Mouse (Mus musculus): ENCODE results near the gene Trappc2l. TPM values are rescaled to one million over a fixed set of nuclear protein-coding genes. Genes with fewer than 3 reads are reported as not detected.

Trappc2l gene
- polyA plus RNA-seq, 1 experiment from 2014 or later = 109 TPM

DNA sequence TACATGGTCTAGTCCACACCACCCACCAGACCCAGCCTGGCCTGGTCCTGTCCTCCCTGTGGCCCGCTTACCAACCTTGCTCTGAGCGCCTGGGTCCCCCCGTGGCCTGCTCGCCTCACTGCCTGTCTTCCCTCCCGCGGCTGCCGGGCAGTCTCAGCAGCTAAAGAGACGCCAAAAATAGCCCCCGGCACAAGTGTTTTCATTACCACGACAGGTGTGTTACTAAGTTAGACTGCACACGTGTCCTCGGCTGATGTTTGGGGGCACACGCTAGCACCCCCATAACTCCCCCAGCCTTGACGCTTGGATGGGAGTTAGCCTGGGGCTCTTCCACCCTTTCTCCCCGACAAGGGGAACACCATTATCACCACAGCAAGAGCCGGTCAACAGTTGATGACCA lies 34.9 kb downstream of the Trappc2l start:
- no peak overlapping the region for H3K4me3 ChIP-seq
- H3K36me3 ChIP-seq = peaks cover 19% of the 10 kb centered on the region
- WGBS = 87% methylated on average over 16 of the region's 16 CpGs
- ATAC-seq (ENCODE audit: low FRiP score, low read depth) = no peak
- no peaks in the 10 kb centered on the region for H3K9me3 ChIP-seq
- no peak overlapping the region for H3K9ac ChIP-seq
- H3K4me1 ChIP-seq (replicated peaks) = peaks cover 8% of the 10 kb centered on the region
- H3K27ac ChIP-seq (replicated peaks) = no peak overlapping the region
- no peaks in the 10 kb centered on the region for H3K27me3 ChIP-seq
- H3K4me2 ChIP-seq = no peak overlapping the region

GRCm38 (mm10) chr8:122648192-122648970 lies 36.9 kb downstream of the Trappc2l start:
- ATAC-seq (ENCODE audit: low FRiP score, low read depth) = no peak
- peaks cover 16% of the 10 kb centered on the region for H3K4me1 ChIP-seq (replicated peaks)
- no peak overlapping the region for H3K4me3 ChIP-seq
- H3K36me3 ChIP-seq = peaks cover 16% of the 10 kb centered on the region
- H3K9me3 ChIP-seq = no peaks in the 10 kb centered on the region
- H3K4me2 ChIP-seq = no peak overlapping the region
- no peak overlapping the region for H3K27ac ChIP-seq (replicated peaks)
- no peaks in the 10 kb centered on the region for H3K27me3 ChIP-seq
- H3K9ac ChIP-seq = no peak overlapping the region
- WGBS = 83% methylated on average over 15 of the region's 15 CpGs

DNA sequence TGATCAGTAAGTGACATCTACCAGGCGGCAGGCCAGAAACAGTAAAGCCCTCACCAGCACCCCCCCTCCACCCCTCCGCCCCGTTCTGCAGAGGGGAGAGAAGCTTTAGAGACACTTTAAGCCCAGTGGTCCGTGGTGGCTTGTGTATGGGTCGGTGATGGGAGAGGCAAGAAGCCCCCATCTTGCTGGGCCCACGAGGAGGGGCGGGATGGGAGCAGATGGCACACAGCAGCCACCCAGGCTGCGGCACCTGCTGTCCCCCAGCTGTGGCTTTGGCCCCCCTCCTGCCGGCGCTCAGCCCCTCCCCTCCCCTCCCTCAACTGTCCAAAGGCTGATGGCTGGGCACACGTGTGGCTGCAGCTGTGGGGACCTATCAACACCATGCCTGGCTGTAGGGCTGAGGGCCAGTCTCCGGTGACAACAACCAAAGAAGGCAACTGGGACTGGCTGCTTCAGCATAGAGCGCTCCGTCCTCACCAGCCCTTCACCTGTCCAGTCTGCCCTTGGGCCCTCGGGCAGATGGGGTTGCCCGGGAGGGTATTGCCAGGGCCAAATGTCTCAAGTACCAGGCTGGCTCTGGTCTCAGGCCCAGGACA lies 40.0 kb downstream of the Trappc2l start:
- Histone ChIP-seq H3K4me3 (no peak overlapping the region), H3K27me3 (no peaks in the 10 kb centered on the region), H3K36me3 (peaks cover 16% of the 10 kb centered on the region), H3K4me2 (no peak overlapping the region), H3K9ac (no peak overlapping the region; the same call in 1 of the 2 replicates), H3K9me3 (no peaks in the 10 kb centered on the region), H3K27ac (replicated peaks) (no peak overlapping the region), H3K4me1 (replicated peaks) (peaks cover 35% of the 10 kb centered on the region)
- WGBS = 54% methylated on average over 16 of the region's 16 CpGs
- ATAC-seq (ENCODE audit: low FRiP score, low read depth) = peak; percentile 51; the same call in 1 of the 2 replicates

- H3K9ac ChIP-seq = no peak overlapping the region
- no peaks in the 10 kb centered on the region for H3K27me3 ChIP-seq
- WGBS = 74% methylated on average over 6 of the region's 6 CpGs
- H3K4me2 ChIP-seq = no peak overlapping the region
- H3K4me3 ChIP-seq = no peak overlapping the region
- ATAC-seq (ENCODE audit: low FRiP score, low read depth) = no peak
- no peaks in the 10 kb centered on the region for H3K9me3 ChIP-seq
- H3K4me1 ChIP-seq (replicated peaks) = peaks cover 35% of the 10 kb centered on the region
- no peak overlapping the region for H3K27ac ChIP-seq (replicated peaks)
- peaks cover 10% of the 10 kb centered on the region for H3K36me3 ChIP-seq
Observed at GRCm38 (mm10) chr8:122652643-122653042, 41.2 kb downstream of the Trappc2l start.

- no peak for ATAC-seq (ENCODE audit: low FRiP score, low read depth)
- H3K9ac ChIP-seq = no peak overlapping the region
- H3K9me3 ChIP-seq = no peaks in the 10 kb centered on the region
- H3K4me1 ChIP-seq (replicated peaks) = peaks cover 39% of the 10 kb centered on the region
- H3K27ac ChIP-seq (replicated peaks) = no peak overlapping the region
- 40% methylated on average over 7 of the region's 7 CpGs for WGBS
- H3K27me3 ChIP-seq = no peaks in the 10 kb centered on the region
- no peaks in the 10 kb centered on the region for H3K36me3 ChIP-seq
- no peak overlapping the region for H3K4me2 ChIP-seq
- H3K4me3 ChIP-seq = no peak overlapping the region
Observed at GRCm38 (mm10) chr8:122654768-122655167, 43.3 kb downstream of the Trappc2l start.

DNA sequence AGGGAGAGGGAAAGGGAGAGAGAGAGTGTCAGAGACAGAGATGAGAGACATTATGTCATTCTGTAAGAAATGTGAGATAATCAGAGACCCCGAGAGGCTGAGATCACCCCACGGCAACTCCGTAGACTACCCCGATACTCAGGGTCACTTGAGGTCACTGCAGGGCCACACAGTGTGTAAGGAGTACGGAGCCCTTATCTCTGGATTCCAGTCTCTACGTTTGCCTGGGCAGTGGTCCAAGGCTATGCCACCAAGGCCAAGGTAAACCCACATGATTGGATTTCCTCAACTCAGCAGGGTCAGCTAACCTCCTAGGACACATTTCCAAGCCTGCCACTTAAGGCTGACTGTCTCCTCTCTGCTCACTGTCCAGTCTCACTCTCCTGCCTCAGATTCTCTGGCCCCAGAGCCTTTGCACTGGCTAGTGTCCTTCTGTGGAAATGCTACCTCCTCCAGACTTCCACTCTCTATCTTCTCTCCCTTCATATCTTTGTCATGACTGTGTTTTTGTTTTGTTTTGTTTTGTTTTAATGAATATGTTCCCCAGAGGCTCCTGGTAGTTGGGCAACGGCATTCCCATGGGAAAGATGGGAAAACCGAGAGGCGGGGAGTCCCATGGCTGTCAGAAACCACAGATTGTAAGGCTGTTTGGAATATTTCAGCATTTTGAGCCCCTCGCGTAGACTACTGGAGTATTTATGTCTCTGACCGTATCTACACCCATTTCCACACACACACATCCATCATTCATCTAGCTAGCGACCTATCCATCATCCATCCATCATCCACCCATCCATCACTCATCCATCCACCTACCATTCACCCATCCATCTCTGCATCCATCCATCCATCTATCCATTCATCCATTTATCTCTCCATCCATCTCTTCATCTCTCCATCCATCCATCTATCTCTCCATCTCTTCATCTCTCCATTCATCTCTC lies 44.9 kb downstream of the Trappc2l start:
- Histone ChIP-seq H3K4me2 (no peak overlapping the region), H3K27me3 (no peaks in the 10 kb centered on the region), H3K9ac (no peak overlapping the region), H3K27ac (replicated peaks) (no peak overlapping the region), H3K36me3 (no peaks in the 10 kb centered on the region), H3K9me3 (no peaks in the 10 kb centered on the region), H3K4me1 (replicated peaks) (peaks cover 39% of the 10 kb centered on the region), H3K4me3 (no peak overlapping the region)
- 82% methylated on average over 13 of the region's 13 CpGs for WGBS
- no peak for ATAC-seq (ENCODE audit: low FRiP score, low read depth)

DNA sequence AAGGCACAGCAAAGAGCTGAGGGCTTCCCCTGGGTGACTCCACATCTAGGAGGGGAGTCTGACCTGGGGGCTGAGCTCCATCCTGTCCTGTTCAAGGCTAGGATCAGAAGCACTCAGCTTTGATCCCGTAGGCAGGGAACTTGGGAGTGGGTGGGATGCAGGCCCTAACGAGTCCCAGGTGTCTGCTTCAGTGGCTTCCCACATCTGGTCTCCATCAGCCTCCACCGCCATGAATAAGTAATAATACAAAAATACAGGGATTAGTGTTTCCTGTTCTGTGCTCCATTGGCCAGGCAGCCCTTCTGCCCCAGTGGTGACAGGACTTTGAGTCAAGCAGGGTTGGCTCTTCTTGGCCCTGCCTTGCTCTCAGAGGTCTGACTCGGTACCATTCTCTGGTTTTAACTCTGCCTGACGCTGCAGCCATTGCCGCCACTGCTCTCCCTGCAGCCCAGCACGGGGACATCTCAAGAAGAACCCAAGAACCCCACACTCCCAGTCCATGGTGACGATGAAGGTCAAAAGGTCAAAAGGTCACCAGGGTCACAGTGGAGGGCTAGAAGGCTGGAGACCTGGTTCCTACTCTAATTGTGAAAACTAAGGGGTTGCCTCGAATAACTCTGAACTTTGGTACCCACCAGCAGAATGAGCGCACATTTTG lies 46.8 kb downstream of the Trappc2l start:
- H3K36me3 ChIP-seq = no peaks in the 10 kb centered on the region
- H3K27ac ChIP-seq (replicated peaks) = no peak overlapping the region
- no peak overlapping the region for H3K4me2 ChIP-seq
- 66% methylated on average over 10 of the region's 10 CpGs for WGBS
- H3K27me3 ChIP-seq = no peaks in the 10 kb centered on the region
- no peak overlapping the region for H3K4me3 ChIP-seq
- H3K9me3 ChIP-seq = no peaks in the 10 kb centered on the region
- no peak overlapping the region for H3K9ac ChIP-seq
- ATAC-seq (ENCODE audit: low FRiP score, low read depth) = no peak
- H3K4me1 ChIP-seq (replicated peaks) = peaks cover 43% of the 10 kb centered on the region

- no peaks in the 10 kb centered on the region for H3K36me3 ChIP-seq
- H3K27ac ChIP-seq (replicated peaks) = no peak overlapping the region
- H3K4me1 ChIP-seq (replicated peaks) = peaks cover 45% of the 10 kb centered on the region
- no peaks in the 10 kb centered on the region for H3K27me3 ChIP-seq
- no peak overlapping the region for H3K4me2 ChIP-seq
- no peak overlapping the region for H3K4me3 ChIP-seq
- 81% methylated on average over 9 of the region's 9 CpGs for WGBS
- H3K9ac ChIP-seq = no peak overlapping the region
- ATAC-seq (ENCODE audit: low FRiP score, low read depth) = no peak
- no peaks in the 10 kb centered on the region for H3K9me3 ChIP-seq
Observed at GRCm38 (mm10) chr8:122658807-122659160, 47.3 kb downstream of the Trappc2l start.

GRCm38 (mm10) chr8:122660022-122660421 lies 48.6 kb downstream of the Trappc2l start:
- no peak overlapping the region for H3K9ac ChIP-seq
- 68% methylated on average over 2 of the region's 2 CpGs for WGBS
- no peaks in the 10 kb centered on the region for H3K36me3 ChIP-seq
- ATAC-seq (ENCODE audit: low FRiP score, low read depth) = no peak
- no peak overlapping the region for H3K4me3 ChIP-seq
- H3K9me3 ChIP-seq = no peaks in the 10 kb centered on the region
- H3K4me2 ChIP-seq = no peak overlapping the region
- H3K27ac ChIP-seq (replicated peaks) = no peak overlapping the region
- H3K27me3 ChIP-seq = no peaks in the 10 kb centered on the region
- H3K4me1 ChIP-seq (replicated peaks) = peaks cover 45% of the 10 kb centered on the region

DNA sequence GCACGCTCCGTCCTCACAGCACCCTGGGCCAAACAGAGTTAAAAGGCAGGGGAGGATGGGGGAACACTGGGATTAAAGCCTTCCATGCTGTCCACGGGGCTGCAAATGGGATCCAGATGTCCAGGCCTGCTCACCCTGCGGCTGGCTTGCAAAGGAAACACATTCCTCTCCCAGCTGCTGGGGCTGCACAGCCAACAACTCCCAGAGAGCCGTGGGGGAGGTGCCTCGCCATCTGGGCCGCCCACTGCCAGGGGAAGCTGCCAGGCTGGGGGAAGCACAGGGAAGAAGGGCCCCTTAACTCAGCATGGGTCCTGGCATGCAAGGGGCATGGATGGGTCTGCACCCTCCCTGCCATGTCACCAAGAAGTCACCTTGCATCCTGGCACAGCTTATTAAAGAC lies 49.7 kb downstream of the Trappc2l start:
- no peak overlapping the region for H3K4me3 ChIP-seq
- 32% methylated on average over 7 of the region's 7 CpGs for WGBS
- H3K9ac ChIP-seq = no peak overlapping the region
- H3K27ac ChIP-seq (replicated peaks) = no peak overlapping the region; the same call in 1 of the 2 replicates
- H3K36me3 ChIP-seq = no peaks in the 10 kb centered on the region
- ATAC-seq (ENCODE audit: low FRiP score, low read depth) = no peak
- peaks cover 53% of the 10 kb centered on the region for H3K4me1 ChIP-seq (replicated peaks)
- no peaks in the 10 kb centered on the region for H3K9me3 ChIP-seq
- H3K27me3 ChIP-seq = no peaks in the 10 kb centered on the region
- H3K4me2 ChIP-seq = no peak overlapping the region

- Histone ChIP-seq H3K4me3 (no peak overlapping the region), H3K27ac (replicated peaks) (no peak overlapping the region), H3K36me3 (no peaks in the 10 kb centered on the region), H3K4me1 (replicated peaks) (peaks cover 61% of the 10 kb centered on the region), H3K9ac (no peak overlapping the region), H3K9me3 (no peaks in the 10 kb centered on the region), H3K27me3 (no peaks in the 10 kb centered on the region), H3K4me2 (no peak overlapping the region)
- no peak for ATAC-seq (ENCODE audit: low FRiP score, low read depth)
- 75% methylated on average over 2 of the region's 2 CpGs for WGBS
Observed at GRCm38 (mm10) chr8:122661894-122662293, 50.5 kb downstream of the Trappc2l start.
